Mouse (Mus musculus): ENCODE results near the gene Spdef. TPM values are rescaled to one million over a fixed set of nuclear protein-coding genes. Genes with fewer than 3 reads are reported as not detected.

Spdef gene
- polyA plus RNA-seq, 1 experiment from 2014 or later: 1.8 TPM

GRCm38 (mm10) chr17:27751314-27752202 is 22.8 kb upstream of the Spdef start:
- Histone ChIP-seq H3K9ac (no peak overlapping the region), H3K4me1 (peaks cover 5% of the 10 kb centered on the region; the same call in 1 of the 2 replicates), H3K4me2 (no peak overlapping the region), H3K27ac (no peak overlapping the region), H3K4me3 (no peak overlapping the region), H3K36me3 (replicated peaks) (no peaks in the 10 kb centered on the region), H3K9me3 (no peaks in the 10 kb centered on the region), H3K27me3 (replicated peaks) (no peaks in the 10 kb centered on the region)
- 91% methylated on average over 8 of the region's 8 CpGs for WGBS
- no peak for ATAC-seq (replicated peaks)

- Histone ChIP-seq H3K27me3 (replicated peaks) (no peaks in the 10 kb centered on the region), H3K4me2 (no peak overlapping the region), H3K9ac (no peak overlapping the region), H3K4me3 (no peak overlapping the region), H3K36me3 (replicated peaks) (no peaks in the 10 kb centered on the region), H3K9me3 (no peaks in the 10 kb centered on the region), H3K4me1 (peaks cover 6% of the 10 kb centered on the region; the same call in 1 of the 2 replicates), H3K27ac (no peak overlapping the region)
- no peak for ATAC-seq (replicated peaks)
- 94% methylated on average over 6 of the region's 6 CpGs for WGBS
Observed at GRCm38 (mm10) chr17:27750451-27750942, 21.7 kb upstream of the Spdef start.

- ATAC-seq (replicated peaks): no peak
- peaks cover 3% of the 10 kb centered on the region; the same call in 1 of the 2 replicates for H3K4me1 ChIP-seq
- H3K9me3 ChIP-seq: no peaks in the 10 kb centered on the region
- no peaks in the 10 kb centered on the region for H3K27me3 ChIP-seq (replicated peaks)
- H3K27ac ChIP-seq: no peak overlapping the region
- H3K4me2 ChIP-seq: no peak overlapping the region
- no peak overlapping the region for H3K9ac ChIP-seq
- H3K36me3 ChIP-seq (replicated peaks): no peaks in the 10 kb centered on the region
- H3K4me3 ChIP-seq: no peak overlapping the region
- 91% methylated on average over 2 of the region's 2 CpGs for WGBS
Observed at GRCm38 (mm10) chr17:27748123-27748522, 19.4 kb upstream of the Spdef start.

GRCm38 (mm10) chr17:27746446-27746845 is 17.7 kb upstream of the Spdef start:
- 56% methylated on average over 4 of the region's 4 CpGs for WGBS
- peaks cover 3% of the 10 kb centered on the region; the same call in 1 of the 2 replicates for H3K4me1 ChIP-seq
- H3K9ac ChIP-seq: no peak overlapping the region
- H3K36me3 ChIP-seq (replicated peaks): no peaks in the 10 kb centered on the region
- no peaks in the 10 kb centered on the region for H3K27me3 ChIP-seq (replicated peaks)
- H3K4me3 ChIP-seq: no peak overlapping the region
- no peak overlapping the region for H3K27ac ChIP-seq
- H3K4me2 ChIP-seq: no peak overlapping the region
- no peak for ATAC-seq (replicated peaks)
- H3K9me3 ChIP-seq: no peaks in the 10 kb centered on the region

GRCm38 (mm10) chr17:27740961-27741360 is 12.2 kb upstream of the Spdef start:
- Histone ChIP-seq H3K4me1 (no peaks in the 10 kb centered on the region), H3K4me2 (no peak overlapping the region), H3K4me3 (no peak overlapping the region), H3K27ac (no peak overlapping the region), H3K27me3 (replicated peaks) (no peaks in the 10 kb centered on the region), H3K9ac (no peak overlapping the region), H3K9me3 (no peaks in the 10 kb centered on the region), H3K36me3 (replicated peaks) (no peaks in the 10 kb centered on the region)
- 92% methylated on average over 6 of the region's 6 CpGs for WGBS
- ATAC-seq (replicated peaks): no peak

GRCm38 (mm10) chr17:27734344-27735073 is 5.8 kb upstream of the Spdef start:
- H3K36me3 ChIP-seq (replicated peaks): no peaks in the 10 kb centered on the region
- no peak for ATAC-seq (replicated peaks)
- H3K27ac ChIP-seq: no peak overlapping the region
- no peaks in the 10 kb centered on the region for H3K9me3 ChIP-seq
- no peak overlapping the region for H3K9ac ChIP-seq
- H3K27me3 ChIP-seq (replicated peaks): no peaks in the 10 kb centered on the region
- no peak overlapping the region for H3K4me3 ChIP-seq
- 0 out of 2 replicates have a peak, but pooled peaks cover 3% of the 10 kb centered on the region for H3K4me1 ChIP-seq
- WGBS: 24% methylated on average over 12 of the region's 13 CpGs
- H3K4me2 ChIP-seq: no peak overlapping the region

- WGBS: 80% methylated on average over 3 of the region's 3 CpGs
- no peak for ATAC-seq (replicated peaks)
Observed at GRCm38 (mm10) chr17:27732694-27733093, 3.9 kb upstream of the Spdef start.

GRCm38 (mm10) chr17:27732152-27732551 is 3.4 kb upstream of the Spdef start:
- Histone ChIP-seq H3K4me3 (no peak overlapping the region), H3K4me1 (0 out of 2 replicates have a peak, but pooled peaks cover 3% of the 10 kb centered on the region), H3K9me3 (no peaks in the 10 kb centered on the region), H3K36me3 (replicated peaks) (no peaks in the 10 kb centered on the region), H3K9ac (no peak overlapping the region), H3K27me3 (replicated peaks) (no peaks in the 10 kb centered on the region), H3K27ac (no peak overlapping the region), H3K4me2 (no peak overlapping the region)
- no peak for ATAC-seq (replicated peaks)
- WGBS: 85% methylated on average over 5 of the region's 5 CpGs

More at GRCm38 (mm10) chr17:27732694-27733093, 3.9 kb upstream of the Spdef start:
- Histone ChIP-seq H3K4me3 (no peak overlapping the region), H3K4me1 (0 out of 2 replicates have a peak, but pooled peaks cover 3% of the 10 kb centered on the region), H3K27me3 (replicated peaks) (no peaks in the 10 kb centered on the region), H3K27ac (no peak overlapping the region), H3K4me2 (no peak overlapping the region), H3K9me3 (no peaks in the 10 kb centered on the region), H3K9ac (no peak overlapping the region), H3K36me3 (replicated peaks) (no peaks in the 10 kb centered on the region)

- no peak for ATAC-seq (replicated peaks)
Observed at GRCm38 (mm10) chr17:27726527-27726926, 2.2 kb downstream of the Spdef start.

GRCm38 (mm10) chr17:27725412-27725811 is 3.3 kb downstream of the Spdef start:
- Histone ChIP-seq H3K4me3 (no peak overlapping the region), H3K4me2 (no peak overlapping the region), H3K9me3 (no peaks in the 10 kb centered on the region), H3K36me3 (replicated peaks) (no peaks in the 10 kb centered on the region), H3K27me3 (replicated peaks) (no peaks in the 10 kb centered on the region), H3K9ac (no peak overlapping the region), H3K27ac (no peak overlapping the region), H3K4me1 (peaks cover 8% of the 10 kb centered on the region)
- 11% methylated on average over 10 of the region's 10 CpGs for WGBS
- no peak for ATAC-seq (replicated peaks)

More at GRCm38 (mm10) chr17:27726527-27726926, 2.2 kb downstream of the Spdef start:
- no peak overlapping the region for H3K4me2 ChIP-seq
- no peak overlapping the region for H3K27ac ChIP-seq
- no peak overlapping the region for H3K4me3 ChIP-seq
- no peaks in the 10 kb centered on the region for H3K36me3 ChIP-seq (replicated peaks)
- H3K27me3 ChIP-seq (replicated peaks): no peaks in the 10 kb centered on the region
- 68% methylated on average over 7 of the region's 7 CpGs for WGBS
- H3K9ac ChIP-seq: no peak overlapping the region
- H3K9me3 ChIP-seq: no peaks in the 10 kb centered on the region
- peaks cover 8% of the 10 kb centered on the region for H3K4me1 ChIP-seq

GRCm38 (mm10) chr17:27725011-27725410 is 3.7 kb downstream of the Spdef start:
- H3K4me3 ChIP-seq: no peak overlapping the region
- 25% methylated on average over 10 of the region's 10 CpGs for WGBS
- H3K9ac ChIP-seq: no peak overlapping the region
- ATAC-seq (replicated peaks): no peak
- no peak overlapping the region for H3K27ac ChIP-seq
- H3K27me3 ChIP-seq (replicated peaks): no peaks in the 10 kb centered on the region
- H3K4me1 ChIP-seq: peaks cover 8% of the 10 kb centered on the region
- H3K9me3 ChIP-seq: no peaks in the 10 kb centered on the region
- no peak overlapping the region for H3K4me2 ChIP-seq
- no peaks in the 10 kb centered on the region for H3K36me3 ChIP-seq (replicated peaks)

- 49% methylated on average over 3 of the region's 3 CpGs for WGBS
Observed at GRCm38 (mm10) chr17:27724327-27724726, 4.4 kb downstream of the Spdef start.

More at GRCm38 (mm10) chr17:27724327-27724726, 4.4 kb downstream of the Spdef start:
- H3K9me3 ChIP-seq: no peaks in the 10 kb centered on the region
- no peak for ATAC-seq (replicated peaks)
- H3K4me2 ChIP-seq: no peak overlapping the region
- no peaks in the 10 kb centered on the region for H3K36me3 ChIP-seq (replicated peaks)
- peaks cover 8% of the 10 kb centered on the region for H3K4me1 ChIP-seq
- no peak overlapping the region for H3K4me3 ChIP-seq
- no peak overlapping the region for H3K9ac ChIP-seq
- no peak overlapping the region for H3K27ac ChIP-seq
- no peaks in the 10 kb centered on the region for H3K27me3 ChIP-seq (replicated peaks)

All from midbrain, embryonic 15.5 days (tissue).